In the genomic region with DNA sequence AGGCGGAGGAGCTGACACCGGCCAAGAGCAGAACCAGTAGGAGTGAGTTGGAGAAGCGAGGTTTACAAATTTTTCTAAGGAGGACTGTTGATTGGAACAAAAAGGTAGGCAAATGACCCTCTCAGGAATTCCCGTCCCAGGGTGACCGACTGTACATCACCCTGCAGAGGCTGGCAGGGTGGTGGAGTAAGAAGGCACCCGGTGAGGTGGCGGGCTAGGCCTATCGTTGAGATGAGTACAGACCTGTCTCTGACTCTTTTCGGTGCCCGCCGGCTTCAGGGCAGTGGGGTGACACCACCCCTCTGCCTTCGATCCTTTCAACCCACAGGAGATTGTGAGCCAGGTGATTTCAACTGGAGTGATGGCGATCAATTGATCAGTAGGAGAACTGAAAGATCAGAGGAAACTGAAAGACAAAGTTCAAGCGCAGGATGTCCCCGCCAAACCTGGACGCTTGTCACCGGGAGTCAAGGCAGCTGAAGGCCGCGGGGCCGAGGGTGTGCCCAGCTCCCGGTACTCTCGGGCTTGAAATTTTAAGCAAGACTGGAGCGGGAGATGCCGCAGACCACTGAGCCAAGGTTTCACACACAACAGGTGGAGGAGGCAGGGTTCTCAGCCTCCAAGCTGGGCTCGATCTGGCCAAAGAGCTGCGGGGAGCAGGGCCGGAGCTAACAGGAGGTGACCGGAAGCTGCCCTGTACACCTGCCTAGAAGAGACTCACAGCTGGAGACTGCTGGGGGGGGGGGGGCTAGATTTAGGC, we compare ENCODE assay signal across 18 mouse cellular contexts. TPM values are rescaled to one million over a fixed set of nuclear protein-coding genes. Genes with fewer than 3 reads are reported as not detected.
A peak's percentile ranks its signal among the peaks of the same experiment; 100 is the strongest.
DNase-seq lines count a peak whose midpoint lies in the region; ATAC-seq lines count a peak whose summit lies in the region.
"Had no signal": no experiment of that assay in that cellular context is flagged by ENCODE, and none has a peak within 500 bp of the region (broad histone marks: within the 10 kb centered on the region; RNA-seq: fewer than 3 reads in every experiment).

No protein-coding gene starts in this region.

- H3K27ac ChIP-seq in forebrain, embryonic 11.5 days (ENCODE audit: low read depth, low read length) = no peak overlapping the region
- no peak overlapping the region for H3K27ac ChIP-seq in forebrain, embryonic 16.5 days (ENCODE audit: low read length)
- peak overlapping the region; percentile 48 for H3K27ac ChIP-seq in embryonic facial prominence, embryonic 13.5 days
- peak overlapping the region; percentile 40 for H3K27ac ChIP-seq in limb, embryonic 10.5 days
- H3K27ac ChIP-seq in neural tube, embryonic 13.5 days (replicated peaks) = peak overlapping the region; percentile 49; the same call in 1 of the 2 replicates
- H3K27ac ChIP-seq: limb, embryonic 13.5 days; macrophage had no signal

- no peak for DNase-seq in forebrain, embryonic 11.5 days (ENCODE audit: low spot score)
- peak; percentile 68 for DNase-seq in limb, embryonic 10.5 days (ENCODE audit: low spot score)
- DNase-seq in adrenal gland, adult 8-10 months = no peak
- no peak for DNase-seq in urinary bladder, postnatal 25 days (ENCODE audit: low spot score)
- no peak for DNase-seq in cerebellum, adult 8-10 months
- DNase-seq: cerebellum, adult 18-20 months; kidney, postnatal 14 days; liver, postnatal 0 days; thymus, adult 18-20 months had no signal

- H3K9me3 ChIP-seq in forebrain, embryonic 11.5 days (ENCODE audit: control insufficient read depth, low read length) = no peaks in the 10 kb centered on the region
- H3K9me3 ChIP-seq in forebrain, embryonic 16.5 days (ENCODE audit: control insufficient read depth, low read length) = no peaks in the 10 kb centered on the region; the same call in 1 of the 2 replicates
- no peaks in the 10 kb centered on the region for H3K9me3 ChIP-seq in embryonic facial prominence, embryonic 13.5 days
- H3K9me3 ChIP-seq in limb, embryonic 10.5 days (replicated peaks) = no peaks in the 10 kb centered on the region
- H3K9me3 ChIP-seq in neural tube, embryonic 13.5 days = no peaks in the 10 kb centered on the region
- H3K9me3 ChIP-seq: heart, embryonic 12.5 days; limb, embryonic 13.5 days had no signal

- H3K4me3 ChIP-seq in forebrain, embryonic 11.5 days (ENCODE audit: low read depth, low read length) = peak overlapping the region; percentile 1; the same call in 1 of the 2 replicates
- no peak overlapping the region for H3K4me3 ChIP-seq in forebrain, embryonic 16.5 days (replicated peaks; ENCODE audit: low read length)
- peak overlapping the region; percentile 35 for H3K4me3 ChIP-seq in embryonic facial prominence, embryonic 13.5 days
- H3K4me3 ChIP-seq in limb, embryonic 10.5 days = peak overlapping the region; percentile 26
- peak overlapping the region; percentile 26 for H3K4me3 ChIP-seq in neural tube, embryonic 13.5 days
- H3K4me3 ChIP-seq: erythroblast, embryonic 14.5 days; heart, embryonic 12.5 days; limb, embryonic 13.5 days had no signal

- peaks cover 18% of the 10 kb centered on the region; the same call in 1 of the 2 replicates for H3K4me1 ChIP-seq in forebrain, embryonic 11.5 days (replicated peaks; ENCODE audit: control insufficient read depth, insufficient read depth, low read length)
- H3K4me1 ChIP-seq in forebrain, embryonic 16.5 days (replicated peaks; ENCODE audit: control insufficient read depth, insufficient read depth, low read length) = peaks cover 18% of the 10 kb centered on the region
- H3K4me1 ChIP-seq in embryonic facial prominence, embryonic 13.5 days = peaks cover 52% of the 10 kb centered on the region
- peaks cover 26% of the 10 kb centered on the region for H3K4me1 ChIP-seq in limb, embryonic 10.5 days
- H3K4me1 ChIP-seq in neural tube, embryonic 13.5 days (replicated peaks) = peaks cover 59% of the 10 kb centered on the region

- H3K36me3 ChIP-seq in forebrain, embryonic 11.5 days (ENCODE audit: control insufficient read depth, insufficient read depth, low read length) = no peaks in the 10 kb centered on the region
- H3K36me3 ChIP-seq in forebrain, embryonic 16.5 days (ENCODE audit: control insufficient read depth, insufficient read depth) = no peaks in the 10 kb centered on the region
- no peaks in the 10 kb centered on the region for H3K36me3 ChIP-seq in embryonic facial prominence, embryonic 13.5 days
- no peaks in the 10 kb centered on the region for H3K36me3 ChIP-seq in limb, embryonic 10.5 days
- no peaks in the 10 kb centered on the region for H3K36me3 ChIP-seq in neural tube, embryonic 13.5 days
- H3K36me3 ChIP-seq: G1E; heart, embryonic 12.5 days; limb, embryonic 13.5 days had no signal

- ATAC-seq in forebrain, embryonic 11.5 days (replicated peaks; ENCODE audit: low FRiP score) = no peak
- no peak for ATAC-seq in forebrain, embryonic 16.5 days
- ATAC-seq in embryonic facial prominence, embryonic 13.5 days (ENCODE audit: insufficient number of reproducible peaks, insufficient read depth, low FRiP score, low TSS enrichment, low read depth) = no peak
- ATAC-seq in neural tube, embryonic 13.5 days (ENCODE audit: low read depth) = no peak
- ATAC-seq: liver, postnatal 0 days had no signal

- H3K9ac ChIP-seq in forebrain, embryonic 11.5 days (ENCODE audit: low read length) = no peak overlapping the region
- H3K9ac ChIP-seq in forebrain, embryonic 16.5 days (replicated peaks; ENCODE audit: low read depth, low read length) = no peak overlapping the region
- peak overlapping the region; percentile 61 for H3K9ac ChIP-seq in embryonic facial prominence, embryonic 13.5 days
- H3K9ac ChIP-seq in neural tube, embryonic 13.5 days = peak overlapping the region; percentile 32
- H3K9ac ChIP-seq: heart, embryonic 12.5 days; limb, embryonic 13.5 days; liver, postnatal 0 days had no signal

- H3K4me2 ChIP-seq in forebrain, embryonic 11.5 days (ENCODE audit: low read depth, low read length, severe bottlenecking) = no peak overlapping the region
- no peak overlapping the region for H3K4me2 ChIP-seq in forebrain, embryonic 16.5 days (ENCODE audit: low read length)
- H3K4me2 ChIP-seq in embryonic facial prominence, embryonic 13.5 days = peak overlapping the region; percentile 84
- H3K4me2 ChIP-seq in neural tube, embryonic 13.5 days = peak overlapping the region; percentile 44
- H3K4me2 ChIP-seq: heart, embryonic 12.5 days; limb, embryonic 13.5 days had no signal

- under 1% methylated on average over 28 of the region's 28 CpGs for WGBS in forebrain, embryonic 11.5 days
- 2% methylated on average over 28 of the region's 28 CpGs for whole genome bisulfite sequencing in forebrain, embryonic 16.5 days
- 7% methylated on average over 28 of the region's 28 CpGs for WGBS in embryonic facial prominence, embryonic 13.5 days
- WGBS in limb, embryonic 10.5 days = 1% methylated on average over 28 of the region's 28 CpGs
- under 1% methylated on average over 28 of the region's 28 CpGs for WGBS in neural tube, embryonic 13.5 days

- peaks cover 94% of the 10 kb centered on the region for H3K27me3 ChIP-seq in forebrain, embryonic 11.5 days (ENCODE audit: control insufficient read depth, insufficient read depth, low read length)
- H3K27me3 ChIP-seq in forebrain, embryonic 16.5 days (replicated peaks; ENCODE audit: control insufficient read depth, insufficient read depth, low read length) = peaks cover 89% of the 10 kb centered on the region
- H3K27me3 ChIP-seq in embryonic facial prominence, embryonic 13.5 days = peaks cover 85% of the 10 kb centered on the region
- H3K27me3 ChIP-seq in limb, embryonic 10.5 days (ENCODE audit: low read depth, poor library complexity, severe bottlenecking) = peaks cover 99% of the 10 kb centered on the region
- H3K27me3 ChIP-seq in neural tube, embryonic 13.5 days = peaks cover 96% of the 10 kb centered on the region

RNA-seq across cellular contexts. Expression of a gene that starts 4.5 kb away (rescaled TPM):
- 4.4 and 4.7 TPM in 2 replicates for polyA plus RNA-seq in forebrain, embryonic 11.5 days (2014; fragmentation: Nextera tagmentation; extraction: Ambion mirVana)
- 0.22 TPM in 1 of 2 replicates, not detected in the other for polyA plus RNA-seq in forebrain, embryonic 16.5 days (2015; fragmentation: Nextera tagmentation; extraction: Ambion mirVana)
- 79.9 and 82.3 TPM in 2 replicates for polyA plus RNA-seq in embryonic facial prominence, embryonic 13.5 days (2015; fragmentation: Nextera tagmentation; extraction: Ambion mirVana)
- polyA plus RNA-seq in limb, embryonic 10.5 days (2016; fragmentation: Nextera tagmentation; extraction: Ambion mirVana) = 11.5 and 12.6 TPM in 2 replicates
- 12.9 and 17.0 TPM in 2 replicates for polyA plus RNA-seq in neural tube, embryonic 13.5 days (2015; fragmentation: Nextera tagmentation; extraction: Ambion mirVana)
- not detected for total RNA-seq in adrenal gland, adult 8-10 months (2022)
- total RNA-seq: layer of hippocampus, postnatal 14 days had no signal
- polyA plus RNA-seq: erythroblast, embryonic 14.5 days; liver, postnatal 0 days; macrophage had no signal

Comparison
In these comparisons a context has a peak if more than half of its experiments do, and no peak if none do; other contexts are left out.
1. H3K27ac ChIP-seq: peak in embryonic facial prominence, embryonic 13.5 days (single experiment), limb, embryonic 10.5 days (single experiment) and neural tube, embryonic 13.5 days (single experiment); none in forebrain, embryonic 11.5 days (single experiment) and forebrain, embryonic 16.5 days (single experiment).
2. H3K4me2 ChIP-seq: peak in embryonic facial prominence, embryonic 13.5 days (single experiment) and neural tube, embryonic 13.5 days (single experiment); none in forebrain, embryonic 11.5 days (single experiment) and forebrain, embryonic 16.5 days (single experiment).
3. H3K9ac ChIP-seq: peak in embryonic facial prominence, embryonic 13.5 days (single experiment) and neural tube, embryonic 13.5 days (single experiment); none in forebrain, embryonic 11.5 days (single experiment) and forebrain, embryonic 16.5 days (single experiment).